Mouse (Mus musculus) kidney, postnatal 4 days (tissue): Measurements from ENCODE around the gene Vti1a.

Experiments
- DNase-seq, 2 experiments: peaks; one replicate each; pipeline ENCODE4 v3.0.0; 2021; ENCODE audit warnings: mixed read lengths in 2 of 2

Vti1a gene

GRCm38 (mm10) chr19:55469301-55470051 is 153.4 kb downstream of the Vti1a start:
- peak in 1 of 2 experiments; percentile 31 for DNase-seq

- no peak for DNase-seq
Measured at GRCm38 (mm10) chr19:55472582-55472981, 156.5 kb downstream of the Vti1a start.

DNA sequence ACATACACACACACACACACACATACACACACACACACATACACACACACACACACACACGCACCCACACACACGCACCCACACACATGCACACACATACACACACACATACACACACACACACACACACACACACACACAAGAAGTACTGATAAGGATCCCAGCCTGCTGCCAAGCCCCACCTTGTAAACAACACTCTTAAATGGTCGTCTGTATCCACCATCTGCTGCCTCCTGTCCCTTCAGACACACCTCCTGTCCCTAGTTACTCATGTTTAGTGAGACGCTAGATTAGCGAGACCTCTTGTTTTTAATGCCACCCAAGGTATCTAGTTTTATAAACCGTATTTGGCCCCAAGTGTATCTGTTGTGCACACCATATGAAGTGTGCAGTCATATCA is 158.1 kb downstream of the Vti1a start:
- DNase-seq, result no peak

DNA sequence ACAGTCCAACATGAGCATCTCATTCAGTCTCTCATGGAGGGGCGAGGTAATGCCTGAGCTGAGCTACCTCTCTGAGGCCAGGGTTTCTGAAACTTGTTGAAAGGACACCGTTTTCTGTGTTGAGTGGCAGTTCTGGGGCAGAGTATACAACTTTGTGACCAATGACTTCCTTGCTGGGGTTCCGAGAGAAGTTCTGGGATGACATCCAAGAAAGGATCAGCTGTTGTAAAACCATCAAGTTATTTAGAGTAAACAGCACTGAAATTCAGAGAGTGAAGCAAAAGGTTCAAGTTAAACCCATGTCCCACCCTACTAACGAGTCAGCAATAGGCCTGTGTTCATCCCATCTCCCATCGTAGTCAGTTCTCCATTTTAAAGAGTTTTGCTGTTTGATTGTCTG is 164.4 kb downstream of the Vti1a start:
- no peak for DNase-seq

DNA sequence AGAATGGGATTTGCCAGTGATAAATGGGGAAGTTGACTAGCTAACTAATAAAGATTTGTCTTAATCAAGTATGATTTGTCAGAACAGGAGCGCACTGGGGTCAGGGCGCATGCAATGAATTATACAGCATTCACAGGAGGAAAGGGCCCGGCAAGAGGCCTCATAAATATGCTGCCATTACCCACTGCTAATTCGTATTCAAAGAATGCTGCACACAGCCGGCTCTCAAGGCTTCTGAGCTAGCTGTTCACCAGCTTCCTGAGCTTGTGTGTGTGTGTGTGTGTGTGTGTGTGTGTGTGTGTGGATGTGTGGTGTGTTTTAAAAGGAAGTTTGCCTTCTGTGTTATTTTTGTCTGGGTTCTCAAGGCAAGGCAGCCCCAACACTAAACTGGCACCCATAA is 165.2 kb downstream of the Vti1a start:
- peak; percentile 44 to 58 for DNase-seq

- DNase-seq, result peak in 1 of 2 experiments; percentile 45
Measured at GRCm38 (mm10) chr19:55483526-55483925, 167.4 kb downstream of the Vti1a start.

DNA sequence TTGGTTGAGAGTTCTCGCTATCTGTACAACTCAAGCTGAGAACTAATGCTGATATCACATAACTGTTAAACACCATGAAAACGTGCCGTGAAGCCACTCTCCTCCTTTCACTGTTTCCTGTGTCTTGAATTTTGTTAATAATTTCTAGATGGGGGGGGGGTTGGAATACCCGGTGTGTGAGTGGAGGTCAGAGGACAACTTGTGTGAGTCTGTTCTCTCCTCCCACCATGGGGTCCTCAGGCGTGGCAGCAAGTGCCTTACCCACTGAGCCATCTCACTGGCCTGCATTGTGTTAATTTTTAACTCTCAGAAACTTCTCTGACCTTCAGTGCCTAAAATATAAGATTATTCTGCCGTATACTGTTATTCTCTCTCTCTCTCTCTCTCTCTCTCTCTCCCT is 168.5 kb downstream of the Vti1a start:
- peak; percentile 40 to 60 for DNase-seq

DNA sequence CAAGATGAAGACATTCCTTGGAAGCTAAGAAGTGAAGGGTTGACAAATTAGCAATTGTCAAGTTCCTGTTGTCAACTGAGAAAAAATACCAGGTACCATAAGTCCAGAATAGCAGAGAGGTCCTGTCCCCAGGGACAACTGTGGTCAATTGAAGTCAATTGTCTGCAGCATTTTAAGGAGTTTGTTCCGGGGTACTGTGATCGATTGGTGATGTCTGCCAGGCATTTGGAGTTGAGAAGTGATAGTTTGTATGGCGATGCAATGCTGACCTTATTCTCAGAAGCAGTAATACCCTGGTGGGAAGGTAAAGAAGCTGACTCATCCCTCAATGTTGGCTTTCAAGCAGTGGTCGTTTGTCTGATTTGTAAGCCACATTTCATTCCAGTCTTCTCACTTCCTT is 170.4 kb downstream of the Vti1a start:
- DNase-seq, result no peak

- peak in 1 of 2 experiments; percentile 41 for DNase-seq
Measured at GRCm38 (mm10) chr19:55491126-55492076, 175.3 kb downstream of the Vti1a start.

GRCm38 (mm10) chr19:55496333-55496732 is 180.2 kb downstream of the Vti1a start:
- DNase-seq, result peak in 1 of 2 experiments; percentile 39

- no peak for DNase-seq
Measured at GRCm38 (mm10) chr19:55499179-55499863, 183.2 kb downstream of the Vti1a start.

DNA sequence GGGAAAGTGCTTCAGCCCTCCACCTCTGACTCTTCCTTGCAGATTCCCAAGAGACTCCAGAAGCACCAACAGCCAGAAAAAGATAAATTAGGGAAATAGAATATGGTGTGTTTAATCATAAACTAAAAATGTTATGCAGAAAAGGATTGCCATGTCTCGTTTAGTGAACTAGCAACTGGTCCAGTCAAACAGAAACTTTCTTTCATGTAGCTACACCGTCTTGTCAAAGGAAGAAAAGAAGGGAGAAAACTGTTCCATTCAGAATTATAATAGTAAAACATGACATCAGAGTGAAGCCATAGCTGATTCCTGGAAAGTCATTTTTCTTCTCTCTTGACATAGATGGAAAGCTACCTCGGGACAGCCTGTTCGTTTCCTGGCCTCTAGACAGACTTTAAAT is 185.9 kb downstream of the Vti1a start:
- no peak for DNase-seq

DNA sequence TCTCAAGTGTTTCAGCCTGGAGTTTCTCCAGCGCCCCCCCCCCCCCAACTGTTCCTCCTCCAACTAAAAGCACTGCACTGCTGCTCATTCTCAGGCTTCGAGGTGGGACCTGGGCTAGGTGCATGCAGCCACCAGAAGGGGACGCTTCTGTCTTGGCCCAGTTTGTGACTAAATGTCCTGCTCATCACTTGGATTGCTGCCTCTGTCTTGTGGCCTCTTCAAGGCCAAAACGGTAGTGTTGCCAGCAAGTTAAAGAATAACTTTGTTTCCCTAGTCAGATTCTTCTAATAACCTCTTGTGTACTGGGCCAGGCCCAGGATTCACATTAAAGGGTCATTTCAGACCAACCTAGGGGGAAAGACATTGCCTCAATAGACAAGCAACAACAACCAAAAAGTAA is 187.7 kb downstream of the Vti1a start:
- peak in 1 of 2 experiments; percentile 44 for DNase-seq

- DNase-seq, result peak in 1 of 2 experiments; percentile 43
Measured at GRCm38 (mm10) chr19:55507748-55508147, 191.7 kb downstream of the Vti1a start.

DNA sequence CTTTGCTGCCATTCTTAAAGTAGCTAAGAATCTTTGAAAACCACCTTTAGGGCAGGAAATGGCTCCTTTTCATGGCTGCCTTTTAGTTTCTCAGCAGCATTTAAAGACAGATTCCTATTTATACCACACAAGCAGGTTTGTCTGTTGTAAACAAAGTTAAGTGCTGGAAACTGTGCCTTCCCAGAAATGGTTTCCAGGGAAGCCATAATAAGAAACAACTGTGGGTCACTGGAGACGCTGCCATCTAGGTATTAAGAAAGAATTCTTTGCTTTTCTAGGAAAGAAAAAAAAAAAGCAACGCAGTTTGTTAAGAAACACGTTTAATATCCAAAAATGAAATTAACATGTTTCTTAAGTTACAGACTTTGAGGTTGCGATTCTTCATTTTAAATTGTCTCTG is 192.1 kb downstream of the Vti1a start:
- DNase-seq, result no peak

- DNase-seq, result no peak
Measured at GRCm38 (mm10) chr19:55508965-55509364, 192.9 kb downstream of the Vti1a start.

DNA sequence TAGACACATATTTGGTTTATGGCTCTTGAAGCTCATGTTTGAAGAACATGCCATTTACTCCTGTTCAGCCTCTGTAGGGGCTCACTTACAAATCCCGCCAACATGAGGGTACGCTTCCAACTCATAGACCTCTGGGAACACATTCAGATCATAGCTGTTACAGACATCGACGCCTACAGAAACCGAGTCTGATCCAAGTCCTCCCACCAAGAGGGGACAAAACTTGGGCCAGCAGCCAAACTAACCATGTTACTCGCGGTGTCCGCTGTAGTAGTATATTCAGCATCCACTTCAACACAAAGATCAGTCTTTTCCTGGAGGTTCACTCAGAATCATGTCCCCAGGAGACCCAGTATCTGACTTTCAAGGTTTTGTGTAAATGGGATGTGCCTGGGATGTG is 193.5 kb downstream of the Vti1a start:
- no peak for DNase-seq

DNA sequence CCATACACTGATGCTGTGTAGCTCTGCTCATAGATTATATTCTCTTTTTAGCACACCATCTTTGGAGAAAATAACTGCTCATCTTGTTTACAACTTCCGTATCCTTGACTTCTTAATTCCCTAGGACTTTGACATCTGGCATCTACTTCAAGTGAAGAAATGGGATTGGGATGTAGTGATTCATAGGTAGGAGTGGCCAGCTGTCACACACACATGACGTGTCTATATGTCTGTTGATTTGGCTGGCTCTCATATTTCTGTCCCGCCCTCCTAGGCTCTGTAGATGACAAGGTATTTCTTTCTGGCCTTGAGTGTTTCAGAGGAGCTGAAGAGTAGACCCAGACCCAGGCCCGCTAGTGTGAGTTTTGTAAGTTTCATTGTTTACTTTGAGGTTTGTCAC is 197.8 kb downstream of the Vti1a start:
- no peak for DNase-seq

DNA sequence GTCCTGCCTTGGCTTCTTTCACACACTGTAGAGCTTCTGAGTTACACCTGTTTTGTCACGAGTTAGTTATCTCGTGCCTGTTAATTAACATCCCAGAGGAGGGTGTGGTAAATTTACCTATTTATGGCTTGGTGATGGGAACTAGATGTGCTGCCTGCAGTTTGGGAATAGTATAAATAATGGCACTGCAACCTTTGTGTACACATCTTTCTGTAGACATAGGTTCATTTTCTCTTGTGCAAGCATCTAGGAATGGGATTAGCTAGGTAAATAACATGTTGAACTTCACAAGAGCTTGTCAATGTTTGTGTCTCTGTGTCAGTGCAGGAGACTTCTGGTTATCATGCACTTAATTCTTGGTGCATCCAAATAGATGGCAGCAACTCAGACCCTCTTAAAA is 204.1 kb downstream of the Vti1a start:
- no peak for DNase-seq

GRCm38 (mm10) chr19:55523340-55523739 is 207.2 kb downstream of the Vti1a start:
- DNase-seq, result no peak

GRCm38 (mm10) chr19:55524385-55524784 is 208.3 kb downstream of the Vti1a start:
- no peak for DNase-seq

DNA sequence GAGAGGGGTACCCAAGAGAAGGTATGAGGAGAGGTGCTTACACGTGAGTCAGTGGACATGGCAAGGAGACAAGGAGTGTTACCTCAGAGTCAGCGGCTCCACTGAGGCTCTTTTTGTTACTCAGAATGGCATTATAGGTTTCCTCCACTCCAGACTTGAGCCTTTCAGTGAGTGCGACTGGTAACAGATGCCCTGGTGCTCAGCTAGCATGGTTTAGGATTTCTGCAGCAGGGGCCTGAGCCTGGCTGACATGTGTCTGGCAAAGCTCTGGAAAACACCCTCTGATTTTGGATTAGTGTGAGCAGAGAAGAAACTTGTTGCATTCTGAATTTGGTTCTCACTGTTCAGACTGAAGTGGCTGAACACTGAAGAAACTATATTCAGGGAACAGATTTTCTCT is 209.0 kb downstream of the Vti1a start:
- no peak for DNase-seq

- DNase-seq, result no peak
Measured at GRCm38 (mm10) chr19:55526717-55527235, 210.7 kb downstream of the Vti1a start.
